Mouse (Mus musculus) intestine, embryonic 16.5 days (tissue): ENCODE measurements at regions not wholly inside any gene's neighbourhood (a gene's known extent, or its start where the extent isn't known, plus 50 kb on each side); places are given as distances from the start of the nearest gene placed in this dataset.
"Not testable (repeated sequence)": the region's sequence is repeated elsewhere in the genome, so short reads cannot be mapped to it uniquely, and the experiment has no call there.

ENCODE experiments used
- ATAC-seq: fragments of 200-750 bp; cut with Nextera tagmentation; 2 replicates; pipeline ENCODE4 v1.8.0; 2017; ENCODE audit warnings: moderate TSS enrichment, moderate library complexity
- H3K27ac ChIP-seq: fragments of 300-500 bp; sonication (generic); 2 replicates; pipeline ENCODE4 v1.5.1; 2014; ENCODE audit warnings: mild to moderate bottlenecking, low read length
- H3K27me3 ChIP-seq: fragments of 300-500 bp; sonication (generic); replicated peaks from 2 replicates; pipeline ENCODE4 v1.6.1; 2014; ENCODE audit warnings: low read length, control low read depth, mixed read lengths; ENCODE audit not compliant: control insufficient read depth, insufficient read depth
- H3K36me3 ChIP-seq: fragments of 300-500 bp; sonication (generic); 2 replicates; pipeline ENCODE4 v1.6.1; 2014; ENCODE audit warnings: low read length, control low read depth; ENCODE audit not compliant: control insufficient read depth, insufficient read depth
- H3K4me1 ChIP-seq: fragments of 300-500 bp; sonication (generic); 2 replicates; pipeline ENCODE4 v1.6.1; 2014; ENCODE audit warnings: low read length, control low read depth, mixed read lengths; ENCODE audit not compliant: control insufficient read depth, insufficient read depth
- H3K4me2 ChIP-seq: fragments of 300-500 bp; sonication (generic); 2 replicates; pipeline ENCODE4 v1.6.1; 2014; ENCODE audit warnings: low read depth, low read length, control low read depth
- H3K4me3 ChIP-seq: fragments of 300-500 bp; sonication (generic); 2 replicates; pipeline ENCODE4 v1.5.1; 2014; ENCODE audit warnings: mild to moderate bottlenecking, low read length
- H3K9ac ChIP-seq: fragments of 300-500 bp; sonication (generic); 2 replicates; pipeline ENCODE4 v1.6.1; 2014; ENCODE audit warnings: low read depth, low read length
- H3K9me3 ChIP-seq: fragments of 300-500 bp; sonication (generic); 2 replicates; pipeline ENCODE4 v1.6.1; 2016; ENCODE audit warnings: low read length, control low read depth; ENCODE audit not compliant: control insufficient read depth
- WGBS: fragments of 180-500 bp; shearing (Covaris S2); extraction: QIAGEN DNeasy Blood & Tissue Kit; methylation state at CpG from one replicate; pipeline ENCODE4 v1.1.7; 2014; 5-methylcytosine and 5-hydroxymethylcytosine counted together

DNA sequence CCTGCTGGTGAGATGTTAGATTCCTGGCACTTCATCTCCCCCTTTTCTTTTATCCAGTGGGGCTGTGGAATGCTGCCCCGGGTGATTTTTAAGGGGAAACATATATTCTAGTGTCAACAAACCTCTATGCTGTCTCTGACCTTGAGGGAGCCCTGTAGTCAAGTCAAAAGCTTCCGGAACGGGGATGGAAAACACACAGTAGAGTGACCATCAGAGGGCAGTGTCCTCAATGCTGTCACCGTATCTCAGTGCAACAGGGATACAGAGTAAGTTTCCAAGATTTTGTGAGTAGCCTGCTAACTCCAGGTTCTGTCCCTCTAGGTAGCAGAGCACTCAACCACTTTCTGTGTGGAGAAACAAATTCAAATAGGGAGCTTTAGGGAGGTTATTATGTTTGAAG, 555.7 kb upstream of the BB014433 start:
- 72% methylated on average over 4 of the region's 4 CpGs for WGBS
- no peaks in the 10 kb centered on the region for H3K27me3 ChIP-seq
- no peaks in the 10 kb centered on the region for H3K9me3 ChIP-seq
- H3K36me3 ChIP-seq: no peaks in the 10 kb centered on the region
- H3K9ac ChIP-seq: no peak overlapping the region
- no peak overlapping the region for H3K27ac ChIP-seq
- no peak for ATAC-seq
- no peaks in the 10 kb centered on the region for H3K4me1 ChIP-seq
- no peak overlapping the region for H3K4me3 ChIP-seq
- no peak overlapping the region for H3K4me2 ChIP-seq

DNA sequence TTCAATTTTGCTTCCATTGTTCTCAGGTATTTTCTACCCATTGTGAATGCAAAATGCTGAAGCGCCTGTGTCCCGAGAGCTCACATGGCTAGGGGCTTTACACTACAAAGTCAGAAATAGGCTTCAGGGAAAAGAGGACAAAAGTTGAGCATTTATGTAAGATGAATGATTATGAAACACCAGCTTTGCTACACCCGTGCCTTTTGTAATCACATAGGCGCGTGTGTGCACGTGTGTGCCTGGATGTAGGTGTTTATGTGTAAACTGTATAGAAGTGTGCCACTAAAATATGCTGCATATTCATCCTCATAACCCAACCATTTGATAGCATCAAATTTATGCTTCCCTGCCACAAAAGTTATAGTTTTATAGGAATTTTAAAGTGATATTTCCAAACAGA, 547.2 kb upstream of the BB014433 start:
- no peak for ATAC-seq
- no peaks in the 10 kb centered on the region for H3K9me3 ChIP-seq
- H3K4me1 ChIP-seq: no peaks in the 10 kb centered on the region
- H3K27me3 ChIP-seq: no peaks in the 10 kb centered on the region
- no peak overlapping the region for H3K27ac ChIP-seq
- no peak overlapping the region for H3K4me2 ChIP-seq
- H3K9ac ChIP-seq: no peak overlapping the region
- no peaks in the 10 kb centered on the region for H3K36me3 ChIP-seq
- WGBS: 87% methylated on average over 6 of the region's 6 CpGs
- H3K4me3 ChIP-seq: no peak overlapping the region

DNA sequence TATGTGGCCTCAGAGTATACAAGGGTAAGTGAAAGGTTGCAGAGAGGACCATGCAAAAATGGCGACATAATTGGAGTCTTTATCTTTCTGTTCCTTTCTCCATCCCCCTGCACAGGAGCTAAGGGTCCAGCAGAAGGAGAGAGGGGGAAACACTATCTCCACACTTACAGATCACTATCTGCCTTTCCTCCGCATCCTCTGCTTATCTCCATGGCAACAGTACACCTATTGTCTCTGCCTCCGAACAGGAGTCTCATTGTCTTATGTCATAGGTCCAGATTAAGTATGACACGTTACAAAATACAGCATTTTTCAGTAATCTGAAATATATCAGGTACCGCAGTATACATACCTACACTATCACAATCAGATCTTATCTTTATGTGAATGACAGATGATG, 537.9 kb upstream of the BB014433 start:
- H3K4me3 ChIP-seq: no peak overlapping the region
- H3K36me3 ChIP-seq: no peaks in the 10 kb centered on the region

GRCm38 (mm10) chr8:15570091-15570490, 524.2 kb upstream of the BB014433 start:
- no peak overlapping the region for H3K27ac ChIP-seq
- no peak overlapping the region for H3K4me3 ChIP-seq
- no peak overlapping the region for H3K4me2 ChIP-seq
- H3K27me3 ChIP-seq: no peaks in the 10 kb centered on the region
- H3K36me3 ChIP-seq: no peaks in the 10 kb centered on the region
- 85% methylated on average over 5 of the region's 5 CpGs for WGBS
- ATAC-seq: no peak
- no peaks in the 10 kb centered on the region for H3K9me3 ChIP-seq
- no peak overlapping the region for H3K9ac ChIP-seq
- H3K4me1 ChIP-seq: no peaks in the 10 kb centered on the region

More for the DNA sequence above, 537.9 kb upstream of the BB014433 start:
- H3K9me3 ChIP-seq: no peaks in the 10 kb centered on the region
- 66% methylated on average over 5 of the region's 5 CpGs for WGBS
- ATAC-seq: no peak
- H3K4me2 ChIP-seq: no peak overlapping the region
- H3K27ac ChIP-seq: no peak overlapping the region
- no peaks in the 10 kb centered on the region for H3K4me1 ChIP-seq
- H3K9ac ChIP-seq: no peak overlapping the region
- no peaks in the 10 kb centered on the region for H3K27me3 ChIP-seq

DNA sequence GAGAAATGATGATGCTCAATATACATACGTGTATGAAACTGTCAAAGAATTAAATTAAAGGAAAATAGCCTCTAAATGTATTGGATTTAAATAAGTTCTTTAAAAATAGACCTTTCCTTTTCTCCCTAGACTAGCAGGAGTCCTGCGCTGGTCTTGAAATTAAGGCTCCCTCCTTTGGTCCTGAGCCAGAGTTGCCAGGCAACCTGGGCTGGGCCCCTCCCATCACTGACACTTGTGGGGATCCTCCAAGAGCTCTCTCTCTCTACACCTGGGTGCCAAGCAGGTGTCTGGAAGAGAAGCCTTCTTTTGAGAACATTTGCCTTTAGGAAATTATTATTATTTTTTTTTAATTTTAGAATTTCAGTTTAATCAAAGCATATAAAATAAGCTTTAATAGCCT, 521.9 kb upstream of the BB014433 start:
- no peak overlapping the region for H3K4me3 ChIP-seq
- WGBS: 75% methylated on average over 2 of the region's 2 CpGs
- H3K9me3 ChIP-seq: no peaks in the 10 kb centered on the region
- no peak overlapping the region for H3K9ac ChIP-seq
- H3K4me2 ChIP-seq: no peak overlapping the region
- H3K27ac ChIP-seq: no peak overlapping the region
- no peaks in the 10 kb centered on the region for H3K36me3 ChIP-seq
- H3K4me1 ChIP-seq: no peaks in the 10 kb centered on the region
- no peak for ATAC-seq
- no peaks in the 10 kb centered on the region for H3K27me3 ChIP-seq

- H3K36me3 ChIP-seq: no peaks in the 10 kb centered on the region
- H3K9me3 ChIP-seq: no peaks in the 10 kb centered on the region
- WGBS: 78% methylated on average over 39 of the region's 39 CpGs
- no peak for ATAC-seq
- H3K4me2 ChIP-seq: no peak overlapping the region
- H3K4me1 ChIP-seq: no peaks in the 10 kb centered on the region
- H3K4me3 ChIP-seq: no peak overlapping the region
- no peaks in the 10 kb centered on the region for H3K27me3 ChIP-seq
- no peak overlapping the region for H3K27ac ChIP-seq
- H3K9ac ChIP-seq: no peak overlapping the region
These were observed 516.7 kb upstream of the BB014433 start for GRCm38 (mm10) chr8:15562310-15563296.

DNA sequence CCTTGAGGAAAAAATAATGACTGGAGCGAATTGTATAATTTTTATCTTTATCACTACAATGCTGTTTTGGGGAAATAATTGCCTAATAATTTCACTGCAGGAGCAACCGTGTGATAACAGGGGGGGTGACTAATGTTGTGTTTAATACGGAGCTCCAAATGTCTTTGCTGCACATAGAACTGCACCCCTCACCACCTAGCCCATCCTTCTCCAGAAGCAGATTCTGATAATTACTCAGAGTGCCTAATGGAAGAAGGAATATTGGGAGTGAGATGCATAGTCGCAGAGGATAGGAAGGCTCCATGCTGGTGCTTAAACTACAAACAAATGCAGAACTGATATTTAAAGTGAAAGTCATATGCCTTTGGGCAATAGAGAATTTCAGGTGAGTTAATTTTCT, 486.1 kb upstream of the BB014433 start:
- ATAC-seq: no peak

GRCm38 (mm10) chr8:15525461-15525860, 479.6 kb upstream of the BB014433 start:
- Histone ChIP-seq H3K27me3 (no peaks in the 10 kb centered on the region), H3K36me3 (no peaks in the 10 kb centered on the region), H3K9ac (no peak overlapping the region), H3K4me2 (no peak overlapping the region), H3K9me3 (no peaks in the 10 kb centered on the region), H3K27ac (no peak overlapping the region), H3K4me3 (no peak overlapping the region), H3K4me1 (no peaks in the 10 kb centered on the region)
- 89% methylated on average over 3 of the region's 3 CpGs for WGBS
- no peak for ATAC-seq

More for the DNA sequence above, 486.1 kb upstream of the BB014433 start:
- 86% methylated on average over 4 of the region's 4 CpGs for WGBS
- Histone ChIP-seq H3K4me2 (no peak overlapping the region), H3K4me3 (no peak overlapping the region), H3K27me3 (no peaks in the 10 kb centered on the region), H3K4me1 (no peaks in the 10 kb centered on the region), H3K27ac (no peak overlapping the region), H3K36me3 (no peaks in the 10 kb centered on the region), H3K9me3 (no peaks in the 10 kb centered on the region), H3K9ac (no peak overlapping the region)

DNA sequence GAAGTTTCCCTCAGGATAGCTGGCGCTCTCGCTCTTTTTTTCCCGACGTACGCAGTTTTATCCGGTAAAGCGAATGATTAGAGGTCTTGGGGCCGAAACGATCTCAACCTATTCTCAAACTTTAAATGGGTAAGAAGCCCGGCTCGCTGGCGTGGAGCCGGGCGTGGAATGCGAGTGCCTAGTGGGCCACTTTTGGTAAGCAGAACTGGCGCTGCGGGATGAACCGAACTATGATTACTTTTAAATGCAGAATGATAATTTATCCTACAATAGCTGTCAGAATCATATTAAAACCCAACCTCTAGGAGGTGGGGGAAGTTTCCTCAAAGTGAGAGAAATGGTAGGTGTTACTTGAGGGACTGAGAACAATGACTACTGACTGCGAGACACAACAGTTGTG, 474.0 kb upstream of the BB014433 start:
- not testable (repeated sequence) for H3K36me3 ChIP-seq, ATAC-seq, H3K27ac ChIP-seq, H3K4me1 ChIP-seq, H3K27me3 ChIP-seq, H3K9me3 ChIP-seq, H3K9ac ChIP-seq, H3K4me2 ChIP-seq, H3K4me3 ChIP-seq
- 77% methylated on average over 18 of the region's 19 CpGs for WGBS
